Mouse (Mus musculus) thymus, adult 2 months (tissue): ENCODE results near the gene Kcng1.

ENCODE experiments used
- CTCF ChIP-seq: fragments of 200-500 bp; IDR thresholded peaks from 2 replicates; pipeline ENCODE4 v1.5.1; 2012; ENCODE audit warnings: mild to moderate bottlenecking, control low read depth, low read length, moderate library complexity, borderline replicate concordance; ENCODE audit not compliant: control insufficient read depth, poor library complexity, insufficient read depth; ENCODE audit errors: extremely low read depth
- POLR2A ChIP-seq: fragments of 200-500 bp; IDR thresholded peaks from 2 replicates; pipeline ENCODE4 v1.6.1; 2012; ENCODE audit warnings: mild to moderate bottlenecking, low read length, control low read depth, moderate library complexity; ENCODE audit not compliant: control insufficient read depth, poor library complexity, insufficient read depth; ENCODE audit errors: extremely low read depth

- TF ChIP-seq POLR2A (no peak), CTCF (no peak)
These were observed 52.2 kb downstream of the Kcng1 start for GRCm38 (mm10) chr2:168229116-168230025.
